Mouse (Mus musculus): ENCODE results near the gene Kcns1.

Kcns1 gene

GRCm38 (mm10) chr2:164170326-164170725, 587 bp downstream of the Kcns1 start:
- DNase-seq, result no peak

DNA sequence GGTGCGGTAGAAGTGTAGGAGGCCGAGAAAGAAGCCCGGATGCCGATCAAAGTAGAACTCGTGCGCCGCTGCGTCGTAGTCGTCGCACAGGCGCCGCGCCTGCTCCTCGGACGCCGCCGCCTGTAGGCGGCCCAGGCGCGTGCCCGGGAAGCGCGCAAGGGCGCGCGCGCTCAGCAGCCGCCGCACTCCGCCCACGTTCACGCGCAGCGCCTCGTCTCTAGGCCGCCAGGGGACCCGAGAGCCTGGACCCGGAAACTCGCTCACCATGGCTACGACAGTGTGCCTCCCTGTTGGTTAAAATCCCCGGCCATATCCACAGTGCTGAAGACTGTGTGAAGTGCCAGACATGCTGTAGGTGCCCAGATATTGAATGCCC, 2.4 kb downstream of the Kcns1 start:
- DNase-seq, result no peak

DNA sequence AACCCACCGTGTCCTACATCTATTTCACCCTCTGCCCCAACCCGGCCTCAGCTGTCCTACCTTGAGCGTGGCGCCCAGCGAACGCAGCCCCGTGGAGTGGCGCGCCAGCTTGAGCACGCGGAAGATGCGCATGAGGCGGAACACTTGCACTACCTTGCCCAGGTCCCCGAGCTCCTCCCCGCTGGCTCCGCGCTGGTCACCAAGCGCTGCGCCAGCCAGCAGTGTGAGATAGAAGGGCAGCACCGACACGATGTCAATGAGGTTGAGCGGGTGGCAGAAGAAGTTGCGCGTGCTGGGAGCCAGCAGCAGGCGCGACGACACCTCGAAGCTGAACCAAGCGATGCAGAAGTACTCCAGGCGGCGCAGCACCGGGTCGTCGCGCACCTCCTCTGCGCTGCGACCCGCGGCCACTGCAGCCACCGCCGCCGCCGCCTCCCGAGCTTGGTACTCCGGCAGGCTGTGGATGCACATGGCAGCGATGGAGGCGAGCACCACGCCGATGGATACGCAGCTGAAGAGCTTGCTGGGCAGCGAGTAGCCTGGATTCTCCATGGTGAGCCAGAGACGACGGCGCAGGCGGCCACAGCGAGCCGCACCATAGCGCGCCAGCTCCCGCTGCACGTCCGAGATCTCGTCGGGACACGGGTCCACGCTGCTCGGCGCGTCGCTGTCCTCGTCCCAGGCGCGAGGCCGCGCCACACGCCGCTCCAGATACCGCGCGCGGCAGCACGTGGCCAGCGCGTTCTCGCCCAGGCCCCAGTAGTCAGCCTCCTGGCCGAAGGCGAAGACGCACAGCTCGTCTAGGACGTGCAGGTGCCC, 3.0 kb downstream of the Kcns1 start:
- no peak for DNase-seq

DNA sequence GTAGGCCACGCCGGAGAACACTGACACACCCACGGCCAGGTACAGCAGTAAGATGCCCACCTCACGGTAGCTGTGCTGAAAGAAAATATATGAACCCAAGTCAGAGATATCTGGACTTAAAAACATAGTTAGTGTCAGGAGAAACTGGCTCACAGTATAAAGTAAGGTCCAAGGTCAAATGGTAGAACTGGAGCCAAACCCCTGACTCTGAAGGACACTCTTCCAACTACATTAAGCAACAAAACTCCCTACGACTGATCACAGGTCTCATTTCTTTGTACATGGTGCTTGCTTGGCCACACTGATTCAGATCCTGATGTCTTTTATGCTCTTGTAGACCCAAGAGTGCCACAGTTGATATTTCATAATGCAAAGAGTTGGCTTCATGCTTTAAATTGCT, 6.0 kb downstream of the Kcns1 start:
- DNase-seq, result no peak

DNA sequence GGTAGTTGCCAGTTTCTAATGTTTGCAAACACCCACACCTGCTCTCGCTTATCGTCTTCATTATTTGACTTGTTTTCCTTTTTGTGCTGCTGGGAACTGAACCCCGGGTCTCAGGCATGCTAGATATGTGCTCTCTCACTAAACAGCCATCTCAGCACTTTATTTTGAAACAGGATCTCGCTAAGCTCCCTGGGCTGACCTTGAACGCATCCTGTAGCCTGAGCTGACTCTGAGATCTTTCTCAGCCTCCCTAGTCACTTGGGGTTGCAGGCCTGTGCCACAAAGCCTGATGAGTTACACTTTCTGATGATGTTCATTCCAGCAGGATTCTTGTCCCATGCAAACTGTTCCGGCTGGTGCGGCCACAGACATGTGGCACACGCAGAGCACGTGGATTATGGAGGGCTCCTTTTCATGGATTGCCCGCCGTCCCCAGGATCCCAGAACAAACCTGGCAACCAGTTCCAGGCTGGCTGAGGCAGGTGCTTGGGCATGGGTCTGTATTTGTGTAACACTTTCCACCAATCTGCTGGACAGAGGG, 9.3 kb downstream of the Kcns1 start:
- no peak for DNase-seq

GRCm38 (mm10) chr2:164158838-164159237, 12.1 kb downstream of the Kcns1 start:
- no peak for DNase-seq

- DNase-seq, result no peak
Observed at GRCm38 (mm10) chr2:164156158-164156557, 14.8 kb downstream of the Kcns1 start.

GRCm38 (mm10) chr2:164154007-164154406, 16.9 kb downstream of the Kcns1 start:
- DNase-seq, result no peak

DNA sequence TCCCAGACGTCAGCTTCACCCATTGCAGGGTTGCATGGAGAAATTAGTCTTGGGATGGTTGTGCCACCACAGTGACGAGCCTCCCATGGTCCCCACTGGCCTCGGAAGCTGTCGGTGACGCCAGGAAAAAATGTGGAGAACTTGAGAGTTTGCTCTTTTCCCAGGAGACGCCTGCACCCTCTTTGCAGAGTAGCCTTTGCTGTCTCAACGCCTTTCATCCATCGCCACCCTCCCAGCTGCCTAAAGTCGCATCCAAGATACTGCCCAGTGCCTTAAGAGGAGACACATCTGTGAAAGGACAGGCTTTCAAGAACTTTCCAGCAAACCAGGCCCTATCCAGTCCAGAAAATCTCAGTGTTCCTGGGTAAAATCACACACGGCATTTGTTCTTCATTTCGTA, 18.6 kb downstream of the Kcns1 start:
- no peak for DNase-seq

GRCm38 (mm10) chr2:164150086-164150760, 20.7 kb downstream of the Kcns1 start:
- no peak for DNase-seq

DNA sequence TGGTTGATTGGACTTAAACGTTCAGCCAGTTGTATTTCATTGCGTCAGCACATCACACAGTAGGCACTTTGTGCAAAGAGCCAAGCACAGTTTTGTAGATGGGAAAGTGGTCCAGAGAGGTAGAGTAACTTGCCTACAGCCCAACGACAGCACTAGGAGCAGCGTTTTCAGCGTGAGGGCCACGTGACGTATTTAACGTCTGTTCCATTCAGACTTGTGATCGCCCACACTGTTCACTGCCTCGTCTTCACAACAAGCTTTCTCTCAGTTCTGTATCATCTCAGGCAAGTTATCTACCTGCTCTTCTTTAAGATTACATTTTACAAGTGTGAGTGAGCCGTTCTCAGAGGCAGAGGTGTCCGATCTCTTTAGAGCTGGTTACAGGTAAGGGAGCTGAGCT, 24.4 kb downstream of the Kcns1 start:
- no peak for DNase-seq

DNA sequence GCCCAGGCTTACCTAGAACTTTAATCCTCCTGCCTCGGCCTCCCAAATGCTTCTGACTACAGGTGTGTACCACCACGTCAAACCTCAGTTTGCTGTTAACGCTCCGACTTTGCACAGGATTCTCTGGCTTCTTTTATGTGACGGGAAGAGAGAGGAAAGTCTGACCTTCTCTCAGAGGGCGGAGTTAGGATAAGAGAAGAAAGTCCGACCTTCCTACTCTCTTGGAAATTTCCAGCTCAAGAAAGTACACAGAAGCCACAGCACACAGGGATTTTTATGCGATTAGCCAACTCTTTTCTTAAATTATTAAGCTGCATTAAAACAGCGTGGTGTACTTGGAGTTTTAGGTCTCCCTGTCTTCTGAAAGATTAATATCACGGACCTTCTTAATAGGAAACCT, 26.4 kb downstream of the Kcns1 start:
- peak in 1 of 2 experiments; percentile 3 for DNase-seq

DNA sequence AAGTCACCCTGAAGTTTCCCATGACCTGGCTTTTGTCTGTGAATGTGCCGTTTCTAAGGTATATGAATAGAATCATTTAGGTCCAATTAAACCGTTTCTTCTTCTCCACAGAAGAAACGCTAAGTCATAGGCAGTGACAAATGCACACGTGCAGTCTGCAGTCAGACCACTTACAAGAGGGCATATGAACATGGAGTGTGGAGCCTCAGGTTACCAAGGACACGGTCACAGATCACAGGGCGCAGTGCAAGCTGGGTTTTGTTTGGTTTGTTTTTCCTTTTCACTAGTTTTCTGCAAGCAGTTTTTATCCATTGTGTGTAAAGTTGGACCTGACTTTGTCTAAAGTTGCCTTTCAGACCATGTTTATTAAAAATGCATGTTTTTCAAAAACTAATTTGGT, 26.9 kb downstream of the Kcns1 start:
- peak; percentile 25 to 52 for DNase-seq

DNA sequence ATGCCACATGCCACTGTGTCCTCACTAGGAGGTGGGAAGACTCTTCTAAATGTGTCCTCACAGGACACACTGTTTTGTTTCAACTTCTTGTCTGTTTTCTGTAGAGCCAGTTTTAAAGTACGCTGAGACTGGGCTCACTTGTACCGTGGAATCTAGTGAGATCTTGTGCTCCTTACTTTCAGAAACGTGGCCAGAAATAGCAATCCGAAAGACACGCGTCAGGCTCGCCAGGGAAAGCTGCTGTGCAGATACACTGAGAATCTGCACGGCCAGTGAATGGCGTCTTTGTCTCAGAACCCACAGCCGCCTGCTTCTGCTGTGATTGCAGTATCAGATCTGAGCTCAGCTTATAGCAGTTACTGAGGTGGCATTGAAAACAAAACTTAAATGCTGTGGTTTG, 28.9 kb downstream of the Kcns1 start:
- no peak for DNase-seq

DNA sequence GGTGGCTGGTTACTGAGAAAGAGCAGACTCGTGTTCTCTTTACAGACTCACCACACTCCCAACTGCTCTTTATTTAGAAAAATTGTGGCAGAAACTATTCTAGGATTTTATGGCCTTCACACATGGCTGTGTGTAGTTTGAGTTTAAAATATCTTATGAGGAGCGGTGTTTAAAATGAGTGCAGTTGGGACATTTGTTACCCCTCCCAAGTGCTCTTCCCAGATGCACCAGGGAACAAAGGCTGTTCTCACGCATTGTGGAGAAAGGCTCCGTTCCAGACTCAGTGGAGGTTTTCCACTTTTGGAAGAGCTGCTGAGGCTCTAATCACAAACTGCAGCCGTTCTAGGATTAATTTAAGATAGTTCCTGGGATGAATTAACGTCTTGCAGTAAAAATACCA, 33.2 kb downstream of the Kcns1 start:
- DNase-seq, result no peak

- DNase-seq, result peak in 1 of 2 experiments; percentile 11
Observed at GRCm38 (mm10) chr2:164136393-164136792, 34.5 kb downstream of the Kcns1 start.

DNA sequence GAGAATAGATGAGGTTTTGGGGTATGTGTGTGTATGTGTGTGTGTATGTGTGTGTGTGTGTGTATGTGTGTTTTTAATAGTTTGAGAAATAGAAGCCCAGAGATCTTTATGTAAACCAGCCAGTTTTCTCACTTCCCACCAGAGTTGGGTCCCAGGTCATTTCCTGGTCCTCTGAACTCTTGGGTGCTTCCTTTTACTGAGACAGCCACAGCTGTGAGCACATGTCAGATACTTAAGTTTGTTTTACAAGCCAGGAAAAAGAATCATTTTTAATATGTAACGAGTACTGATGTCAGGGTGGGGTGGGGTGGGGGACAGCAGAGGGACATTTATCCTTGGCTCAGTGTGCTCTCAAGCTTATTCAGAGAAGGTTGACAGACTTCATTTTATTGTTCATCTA, 35.5 kb downstream of the Kcns1 start:
- DNase-seq, result no peak

GRCm38 (mm10) chr2:164134563-164134962, 36.4 kb downstream of the Kcns1 start:
- DNase-seq, result peak; percentile 40 to 48

DNA sequence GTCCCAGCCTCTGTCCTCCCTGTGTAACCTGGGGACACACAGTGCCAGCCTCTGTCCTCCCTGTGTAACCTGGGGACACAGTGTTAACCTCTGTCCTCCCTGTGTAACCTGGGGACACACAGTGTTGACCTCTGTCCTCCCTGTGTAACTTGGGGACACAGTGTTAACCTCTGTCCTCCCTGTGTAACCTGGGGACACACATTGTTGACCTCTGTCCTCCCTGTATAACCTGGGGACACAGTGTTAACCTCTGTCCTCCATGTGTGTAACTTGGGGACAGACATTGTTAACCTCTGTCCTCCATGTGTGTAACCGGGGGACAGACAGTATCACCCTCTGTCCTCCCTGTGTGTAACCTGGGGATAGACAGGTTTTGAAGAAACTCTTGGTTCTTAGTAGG, 39.3 kb downstream of the Kcns1 start:
- DNase-seq, result no peak

DNA sequence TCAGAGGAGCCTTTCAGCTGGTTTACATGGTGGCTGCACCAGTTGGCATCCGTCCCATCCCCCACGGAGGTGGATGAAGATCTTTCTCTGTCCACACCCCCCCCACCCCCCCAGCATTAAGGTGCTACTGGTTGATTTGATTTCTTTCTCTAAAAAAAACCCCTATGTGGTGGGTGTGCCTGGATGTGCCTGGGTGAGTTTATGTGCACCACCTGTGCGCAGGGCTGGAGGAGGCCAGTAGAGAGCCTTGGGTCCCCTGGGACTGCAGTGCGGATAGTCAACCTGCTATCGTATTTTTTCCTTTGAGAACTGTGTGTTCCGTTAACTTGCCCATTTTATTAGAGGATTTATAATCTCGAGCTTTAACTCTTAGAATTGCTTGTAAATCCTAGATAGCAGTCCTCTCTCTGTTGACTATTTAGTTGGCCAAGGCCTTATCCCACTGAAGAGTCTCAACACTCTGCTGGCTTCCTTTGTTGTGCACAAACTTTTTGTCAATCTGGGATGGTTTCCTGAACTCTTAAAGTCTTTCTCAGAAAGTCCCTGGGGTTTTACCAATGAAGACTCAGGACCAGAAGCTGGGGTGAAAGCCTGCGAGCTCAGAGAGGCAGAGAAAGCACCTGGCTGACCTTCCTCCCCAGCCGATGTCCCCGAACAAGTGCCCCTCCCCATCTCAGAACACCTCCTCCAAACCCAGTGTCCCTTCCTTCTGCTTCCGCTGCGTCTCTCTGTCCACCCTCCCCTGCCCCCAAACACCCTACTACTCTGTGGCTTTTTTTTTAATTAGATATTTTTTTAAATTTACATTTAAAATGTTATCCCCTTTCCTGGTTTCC, 42.1 kb downstream of the Kcns1 start:
- DNase-seq, result no peak

GRCm38 (mm10) chr2:164127297-164127696, 43.6 kb downstream of the Kcns1 start:
- DNase-seq, result no peak

DNA sequence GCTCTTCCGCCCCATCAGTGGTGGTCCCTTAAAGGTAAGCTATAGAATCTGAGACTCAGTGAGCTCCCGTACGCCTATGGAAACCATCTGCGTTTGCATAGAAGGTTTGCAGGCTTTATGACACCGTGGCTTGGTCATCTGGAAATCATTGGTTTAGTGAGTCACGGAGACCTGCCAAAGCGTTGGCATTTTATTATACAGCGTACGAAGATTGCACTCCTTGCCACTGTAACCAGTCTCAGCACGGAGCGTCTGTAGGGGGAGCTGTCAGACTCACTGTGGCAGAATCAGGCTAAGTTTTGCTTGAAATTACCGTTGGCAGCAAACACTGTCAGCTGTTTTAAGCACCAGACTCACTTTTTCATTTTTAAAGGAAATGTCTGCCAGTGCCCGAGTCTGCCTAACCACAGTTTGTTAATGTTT, 44.4 kb downstream of the Kcns1 start:
- peak; percentile 54 to 66 for DNase-seq

GRCm38 (mm10) chr2:164123169-164123766, 47.6 kb downstream of the Kcns1 start:
- no peak for DNase-seq
